Mouse (Mus musculus) layer of hippocampus, postnatal 36 days (tissue): ENCODE data around the gene Tcl1b1. TPM values are rescaled to one million over a fixed set of nuclear protein-coding genes. Genes with fewer than 3 reads are reported as not detected.
"Not testable (repeated sequence)": the region's sequence is repeated elsewhere in the genome, so short reads cannot be mapped to it uniquely, and the experiment has no call there.

Experiments
- DNase-seq, 2 experiments: peaks; one replicate each; pipeline ENCODE4 v3.0.0; 2022
- total RNA-seq, 2 experiments: library from RNA; stranded (reverse); gene quantifications; 2 replicates each; pipeline ENCODE4 v1.2.3; 2021

Tcl1b1 gene
- total RNA-seq, 2 experiments from 2014 or later = not detected

- DNase-seq = not testable (repeated sequence)
Observed at GRCm38 (mm10) chr12:105199684-105200497, 40.4 kb downstream of the Tcl1b1 start.

GRCm38 (mm10) chr12:105201657-105202056 lies 42.2 kb downstream of the Tcl1b1 start, which contains the start of gene Tcl1b4:
TSS of gene Tcl1b4 (plus strand) at chr12:105201957.
- DNase-seq = not testable (repeated sequence)

GRCm38 (mm10) chr12:105207071-105207470 lies 47.6 kb downstream of the Tcl1b1 start:
- DNase-seq = no peak

GRCm38 (mm10) chr12:105208441-105208840 lies 49.0 kb downstream of the Tcl1b1 start:
- DNase-seq = no peak

GRCm38 (mm10) chr12:105209231-105209630 lies 49.7 kb downstream of the Tcl1b1 start:
- no peak for DNase-seq

Other genes starting within 250 kb of the Tcl1b1 start
- 1 to 10 TPM; 1.3 to 2.0 TPM for gene Syne3, start 149.9 kb upstream of the Tcl1b1 start, total RNA-seq
- gene Glrx5, start 127.0 kb upstream of the Tcl1b1 start, total RNA-seq = 10 to 100 TPM; 45.6 to 45.9 TPM
- not detected for gene Tcl1b2, start 13.7 kb upstream of the Tcl1b1 start, total RNA-seq
- gene Tcl1b5, start 16.7 kb downstream of the Tcl1b1 start, total RNA-seq = not detected
- not detected for gene Tcl1b3, start 31.4 kb downstream of the Tcl1b1 start, total RNA-seq
- not detected for gene Tcl1b4, start 42.3 kb downstream of the Tcl1b1 start, total RNA-seq
- gene Tcl1, start 63.1 kb downstream of the Tcl1b1 start, total RNA-seq = not detected
- 10 to 100 TPM; 17.2 to 19.7 TPM for gene Tunar, start 174.2 kb downstream of the Tcl1b1 start, total RNA-seq